Mouse (Mus musculus) midbrain, embryonic 13.5 days (tissue): Measurements from ENCODE around the gene Mxra7. TPM values are rescaled to one million over a fixed set of nuclear protein-coding genes. Genes with fewer than 3 reads are reported as not detected.

Experiments used
- ATAC-seq: fragments of 200-750 bp; cut with Nextera tagmentation; 2 replicates; pipeline ENCODE4 v1.8.0; 2017; ENCODE audit warnings: mild to moderate bottlenecking, moderate TSS enrichment, moderate library complexity
- H3K27ac ChIP-seq: fragments of 300-500 bp; sonication (generic); 2 replicates; pipeline ENCODE4 v1.5.1; 2015; ENCODE audit warnings: inconsistent platforms, mild to moderate bottlenecking, moderate library complexity
- H3K27me3 ChIP-seq: fragments of 300-500 bp; sonication (generic); 2 replicates; pipeline ENCODE4 v1.6.1; 2015; ENCODE audit warnings: mild to moderate bottlenecking, inconsistent platforms
- H3K36me3 ChIP-seq: fragments of 300-500 bp; sonication (generic); 2 replicates; pipeline ENCODE4 v1.6.1; 2015; ENCODE audit warnings: mild to moderate bottlenecking, inconsistent platforms
- H3K4me1 ChIP-seq: fragments of 300-500 bp; sonication (generic); replicated peaks from 2 replicates; pipeline ENCODE4 v1.6.1; 2015; ENCODE audit warnings: inconsistent platforms
- H3K4me2 ChIP-seq: fragments of 300-500 bp; sonication (generic); replicated peaks from 2 replicates; pipeline ENCODE4 v1.6.1; 2015; ENCODE audit warnings: moderate library complexity, mild to moderate bottlenecking, inconsistent platforms
- H3K4me3 ChIP-seq: fragments of 300-500 bp; sonication (generic); replicated peaks from 2 replicates; pipeline ENCODE4 v1.5.1; 2015; ENCODE audit warnings: mild to moderate bottlenecking, inconsistent platforms
- H3K9ac ChIP-seq: fragments of 300-500 bp; sonication (generic); replicated peaks from 2 replicates; pipeline ENCODE4 v1.6.1; 2015; ENCODE audit warnings: mild to moderate bottlenecking, inconsistent platforms
- H3K9me3 ChIP-seq: fragments of 300-500 bp; sonication (generic); 2 replicates; pipeline ENCODE4 v1.6.1; 2016; ENCODE audit warnings: mild to moderate bottlenecking, inconsistent platforms
- WGBS: fragments of 180-500 bp; shearing (Covaris S2); methylation state at CpG from one replicate; pipeline ENCODE4 v1.1.7; 2015; 5-methylcytosine and 5-hydroxymethylcytosine counted together
- polyA plus RNA-seq: library from polyadenylated mRNA; unstranded; fragments of >200 nt; fragmentation: Nextera tagmentation; extraction: Ambion mirVana; gene quantifications from 2 replicates; pipeline ENCODE4 v1.2.1, GENCODE M21; 2015

Mxra7 gene
- polyA plus RNA-seq, 1 experiment from 2014 or later = 40.4 TPM

- Histone ChIP-seq H3K27ac (no peak overlapping the region), H3K4me2 (no peak overlapping the region), H3K9ac (no peak overlapping the region), H3K27me3 (no peaks in the 10 kb centered on the region), H3K4me1 (no peaks in the 10 kb centered on the region), H3K4me3 (no peak overlapping the region), H3K36me3 (no peaks in the 10 kb centered on the region), H3K9me3 (no peaks in the 10 kb centered on the region)
- 92% methylated on average over 5 of the region's 5 CpGs for WGBS
- ATAC-seq = no peak
Measured at GRCm38 (mm10) chr11:116799364-116799763, 28.5 kb downstream of the Mxra7 start.

DNA sequence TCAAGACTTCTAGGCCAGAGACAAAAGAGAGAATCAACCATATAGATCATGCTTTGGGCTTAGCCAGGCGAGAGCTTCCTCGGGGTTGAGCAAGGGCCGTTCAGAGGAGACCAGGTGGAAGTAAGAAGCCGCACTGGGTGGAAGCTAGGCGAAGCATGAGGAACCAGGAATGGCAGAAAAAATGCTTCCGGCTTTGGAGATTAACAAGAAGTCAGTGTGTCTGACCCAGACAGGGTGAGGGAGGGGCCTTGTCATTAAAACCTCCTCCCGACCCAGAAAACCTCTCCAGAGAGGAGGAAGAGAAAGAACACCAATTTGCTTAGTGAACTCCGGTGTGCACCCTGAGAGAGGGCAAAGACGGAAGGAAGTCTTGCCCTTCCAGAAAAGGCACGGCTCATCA lies 43.6 kb downstream of the Mxra7 start:
- 92% methylated on average over 10 of the region's 10 CpGs for WGBS
- no peak for ATAC-seq
- H3K27me3 ChIP-seq = no peaks in the 10 kb centered on the region

GRCm38 (mm10) chr11:116782737-116783145 lies 45.1 kb downstream of the Mxra7 start:
- WGBS = 85% methylated on average over 9 of the region's 9 CpGs
- no peak overlapping the region for H3K27ac ChIP-seq
- no peak overlapping the region for H3K9ac ChIP-seq
- H3K27me3 ChIP-seq = no peaks in the 10 kb centered on the region
- H3K4me2 ChIP-seq = no peak overlapping the region
- no peaks in the 10 kb centered on the region for H3K9me3 ChIP-seq
- ATAC-seq = no peak
- no peak overlapping the region for H3K4me3 ChIP-seq
- no peaks in the 10 kb centered on the region for H3K36me3 ChIP-seq
- no peaks in the 10 kb centered on the region for H3K4me1 ChIP-seq

More for the DNA sequence above, 43.6 kb downstream of the Mxra7 start:
- no peak overlapping the region for H3K9ac ChIP-seq
- no peaks in the 10 kb centered on the region for H3K36me3 ChIP-seq
- no peak overlapping the region for H3K4me2 ChIP-seq
- H3K4me1 ChIP-seq = no peaks in the 10 kb centered on the region
- H3K9me3 ChIP-seq = no peaks in the 10 kb centered on the region
- no peak overlapping the region for H3K27ac ChIP-seq
- H3K4me3 ChIP-seq = no peak overlapping the region

GRCm38 (mm10) chr11:116775407-116775806 lies 52.4 kb downstream of the Mxra7 start, which contains the start of gene St6galnac1:
Gene St6galnac1, minus strand, starts transcription at chr11:116775507.
- no peak within 1 kb of the TSS for H3K4me3 ChIP-seq
- no peak for ATAC-seq
- H3K27me3 ChIP-seq = no peaks in the 10 kb centered on the region
- no peak within 1 kb of the TSS for H3K4me2 ChIP-seq
- no peak within 1 kb of the TSS for H3K27ac ChIP-seq
- H3K9me3 ChIP-seq = no peaks in the 10 kb centered on the region
- no peak within 1 kb of the TSS for H3K9ac ChIP-seq
- no peaks in the 10 kb centered on the region for H3K4me1 ChIP-seq
- WGBS = 86% methylated on average over 7 of the region's 7 CpGs
- no peaks in the 10 kb centered on the region for H3K36me3 ChIP-seq

- no peak overlapping the region for H3K4me3 ChIP-seq
- no peaks in the 10 kb centered on the region for H3K27me3 ChIP-seq
- 60% methylated on average over 2 of the region's 2 CpGs for WGBS
- no peak for ATAC-seq
- no peak overlapping the region for H3K9ac ChIP-seq
- H3K27ac ChIP-seq = no peak overlapping the region
- no peaks in the 10 kb centered on the region for H3K36me3 ChIP-seq
- H3K4me2 ChIP-seq = no peak overlapping the region
- H3K9me3 ChIP-seq = no peaks in the 10 kb centered on the region
- no peaks in the 10 kb centered on the region for H3K4me1 ChIP-seq
Measured at GRCm38 (mm10) chr11:116773205-116773604, 54.6 kb downstream of the Mxra7 start.

DNA sequence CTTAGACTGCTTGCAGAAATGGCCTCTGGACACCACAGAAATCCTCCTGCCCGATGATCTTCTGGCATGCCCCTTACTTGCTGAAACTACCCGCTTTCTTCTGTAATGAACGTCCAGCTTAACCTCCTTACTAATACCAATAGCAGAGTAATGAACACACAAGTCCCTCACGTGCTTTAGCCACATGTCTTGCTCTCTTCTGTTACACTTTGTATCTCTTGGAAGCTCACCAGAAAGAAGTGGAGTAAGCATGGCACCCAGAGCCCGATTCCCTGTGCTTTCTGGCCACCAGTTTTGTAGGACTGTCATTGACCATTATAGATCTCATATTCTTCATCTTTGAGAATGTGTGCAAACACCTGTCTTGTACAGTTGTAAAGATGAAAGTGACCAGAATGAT lies 58.0 kb downstream of the Mxra7 start:
- Histone ChIP-seq H3K4me2 (no peak overlapping the region), H3K27me3 (no peaks in the 10 kb centered on the region), H3K4me1 (no peaks in the 10 kb centered on the region), H3K9ac (no peak overlapping the region), H3K36me3 (no peaks in the 10 kb centered on the region), H3K27ac (no peak overlapping the region), H3K4me3 (no peak overlapping the region), H3K9me3 (no peaks in the 10 kb centered on the region)
- no peak for ATAC-seq
- 85% methylated on average over 5 of the region's 5 CpGs for WGBS

GRCm38 (mm10) chr11:116764946-116765345 lies 62.9 kb downstream of the Mxra7 start:
- Histone ChIP-seq H3K4me3 (no peak overlapping the region), H3K27me3 (no peaks in the 10 kb centered on the region), H3K36me3 (no peaks in the 10 kb centered on the region), H3K4me1 (no peaks in the 10 kb centered on the region), H3K9me3 (no peaks in the 10 kb centered on the region), H3K4me2 (no peak overlapping the region), H3K9ac (no peak overlapping the region), H3K27ac (no peak overlapping the region)
- no peak for ATAC-seq
- 91% methylated on average over 2 of the region's 2 CpGs for WGBS

- H3K9ac ChIP-seq = no peak overlapping the region
- WGBS = 94% methylated on average over 7 of the region's 7 CpGs
Measured at GRCm38 (mm10) chr11:116764346-116764745, 63.5 kb downstream of the Mxra7 start.

DNA sequence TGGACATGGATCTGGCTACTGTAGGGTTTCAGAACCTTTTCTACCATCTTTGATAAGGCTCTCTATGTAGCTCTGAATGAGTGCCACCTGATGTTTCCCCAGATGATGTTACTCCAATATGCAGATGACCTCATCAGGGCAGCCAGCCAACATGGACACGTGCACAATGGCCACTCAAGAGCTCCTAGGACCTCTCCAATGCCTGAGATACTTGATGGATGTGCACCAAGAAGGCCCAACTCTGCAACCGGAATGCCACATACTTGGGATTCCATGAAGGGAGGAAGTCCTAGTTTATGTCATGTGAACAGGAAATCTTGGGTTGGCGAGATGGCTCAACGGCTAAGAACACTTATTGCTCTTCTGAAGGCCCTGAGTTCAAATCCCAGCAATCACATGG lies 72.7 kb downstream of the Mxra7 start:
- H3K4me1 ChIP-seq = no peaks in the 10 kb centered on the region
- 0 out of 2 replicates have a peak, but pooled peaks cover 3% of the 10 kb centered on the region for H3K9me3 ChIP-seq
- H3K9ac ChIP-seq = no peak overlapping the region
- H3K36me3 ChIP-seq = no peaks in the 10 kb centered on the region
- H3K4me2 ChIP-seq = no peak overlapping the region
- no peak overlapping the region for H3K4me3 ChIP-seq
- no peak overlapping the region for H3K27ac ChIP-seq
- no peak for ATAC-seq
- no peaks in the 10 kb centered on the region for H3K27me3 ChIP-seq
- WGBS = 91% methylated on average over 4 of the region's 4 CpGs

More at GRCm38 (mm10) chr11:116764346-116764745, 63.5 kb downstream of the Mxra7 start:
- Histone ChIP-seq H3K9me3 (no peaks in the 10 kb centered on the region), H3K27me3 (no peaks in the 10 kb centered on the region), H3K36me3 (no peaks in the 10 kb centered on the region), H3K4me3 (no peak overlapping the region), H3K4me2 (no peak overlapping the region), H3K27ac (no peak overlapping the region), H3K4me1 (no peaks in the 10 kb centered on the region)
- no peak for ATAC-seq

DNA sequence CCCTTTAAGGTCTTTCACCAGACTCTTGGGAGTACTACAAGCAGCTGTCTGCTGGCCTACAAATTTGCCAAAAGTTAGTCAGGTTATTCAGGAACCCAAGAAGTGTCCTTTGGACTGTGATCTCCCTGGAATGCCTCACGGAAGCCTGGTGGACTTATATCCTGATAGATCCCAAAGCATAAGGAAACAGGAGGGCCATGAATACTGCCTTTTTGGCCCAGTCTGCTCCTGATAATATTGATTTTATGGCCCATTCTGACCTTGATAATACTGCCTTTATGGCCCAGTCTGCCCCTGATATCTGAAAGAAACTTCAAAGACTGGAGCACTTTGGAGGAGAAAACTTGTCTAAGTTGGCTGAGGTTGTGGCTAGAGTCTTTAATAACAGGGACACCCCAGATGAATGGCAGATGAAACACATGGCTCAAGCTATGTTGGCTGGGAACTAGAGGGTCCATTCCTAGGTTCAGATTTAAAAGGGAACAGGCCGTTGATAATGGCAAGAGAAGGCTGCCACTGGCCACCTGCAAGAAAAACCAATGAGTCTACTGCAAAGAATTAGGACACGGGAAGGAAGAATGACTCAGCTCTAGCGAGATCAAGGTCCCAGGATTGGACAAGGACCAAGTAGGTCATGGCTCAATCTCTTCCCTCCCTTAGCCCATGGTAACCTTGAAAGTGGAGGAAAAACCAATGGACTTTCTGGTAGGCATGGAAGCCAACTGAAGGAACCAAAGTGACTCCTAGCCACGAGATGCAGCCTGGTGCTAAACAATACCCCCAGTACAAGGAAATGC lies 74.0 kb downstream of the Mxra7 start:
- Histone ChIP-seq H3K4me3 (no peak overlapping the region), H3K9me3 (0 out of 2 replicates have a peak, but pooled peaks cover under 1% of the 10 kb centered on the region), H3K36me3 (no peaks in the 10 kb centered on the region), H3K9ac (no peak overlapping the region), H3K27me3 (no peaks in the 10 kb centered on the region), H3K27ac (no peak overlapping the region), H3K4me1 (no peaks in the 10 kb centered on the region), H3K4me2 (no peak overlapping the region)
- no peak for ATAC-seq
- WGBS = 89% methylated on average over 5 of the region's 5 CpGs
